Mouse (Mus musculus): ENCODE measurements around the gene Igf1r.

- no peak for TF ChIP-seq POLR2A (IDR thresholded peaks at IDR 0.05; ENCODE audit: insufficient read depth, low read depth, low read length)
- TF ChIP-seq CTCF (IDR thresholded peaks at IDR 0.05), result no peak
Measured at GRCm38 (mm10) chr7:68227621-68228020, 275.0 kb downstream of the Igf1r start.
